Mouse (Mus musculus) gastrocnemius, postnatal 14 days (tissue): ENCODE results near the gene Col6a3. TPM values are rescaled to one million over a fixed set of nuclear protein-coding genes. Genes with fewer than 3 reads are reported as not detected.
A peak's percentile ranks its signal among the peaks of the same experiment; 100 is the strongest.

ENCODE experiments used
- DNase-seq: peaks from one replicate; pipeline ENCODE4 v3.0.0; 2021; ENCODE audit warnings: mixed read lengths
- intact Hi-C: fragments of 180-260 bp; cut with DNase I; formaldehyde crosslinking; loops from one replicate; pipeline ENCODE4 v1.15.1; 2025; ENCODE audit warnings: low total_unique reads
- total RNA-seq, 2 experiments: library from RNA; stranded (reverse); gene quantifications; 2 replicates each; pipeline ENCODE4 v1.2.3; 2021

Gene Col6a3
- total RNA-seq, 2 experiments from 2014 or later: 217 to 262 TPM

GRCm38 (mm10) chr1:90742641-90743040, 101.1 kb downstream of the Col6a3 start:
- intact Hi-C loops: no loop called here
- no peak for DNase-seq

- intact Hi-C loops: no loop called here
- no peak for DNase-seq
These were observed 103.3 kb downstream of the Col6a3 start for GRCm38 (mm10) chr1:90740216-90741170.

GRCm38 (mm10) chr1:90738913-90739312, 104.9 kb downstream of the Col6a3 start:
- intact Hi-C loops: no loop called here
- DNase-seq: no peak

GRCm38 (mm10) chr1:90729466-90729865, 114.3 kb downstream of the Col6a3 start:
- DNase-seq: no peak
- intact Hi-C loops: no loop called here

- intact Hi-C loops: no loop called here
- no peak for DNase-seq
These were observed 120.0 kb downstream of the Col6a3 start for GRCm38 (mm10) chr1:90723754-90724153.

GRCm38 (mm10) chr1:90723325-90723724, 120.4 kb downstream of the Col6a3 start:
- no peak for DNase-seq
- intact Hi-C loops: no loop called here

- DNase-seq: no peak
- intact Hi-C loops: no loop called here
These were observed 121.8 kb downstream of the Col6a3 start for GRCm38 (mm10) chr1:90722021-90722420.

- intact Hi-C loops: no loop called here
- peak; percentile 40 for DNase-seq
These were observed 123.0 kb downstream of the Col6a3 start for GRCm38 (mm10) chr1:90720610-90721241.

GRCm38 (mm10) chr1:90718826-90719550, 124.8 kb downstream of the Col6a3 start:
- intact Hi-C loops: no loop called here

GRCm38 (mm10) chr1:90716258-90716657, 127.5 kb downstream of the Col6a3 start:
- intact Hi-C loops: no loop called here
- no peak for DNase-seq

More at GRCm38 (mm10) chr1:90718826-90719550, 124.8 kb downstream of the Col6a3 start:
- DNase-seq: no peak

Other genes with a start within 250 kb of the Col6a3 start
- gene Cops8, start 241.0 kb downstream of the Col6a3 start, total RNA-seq: 10 to 100 TPM; 71.5 to 78.3 TPM
- under 1 TPM; 0.31 to 0.35 TPM for gene Mlph, start 71.1 kb upstream of the Col6a3 start, total RNA-seq
- not detected for gene Prlh, start 109.1 kb upstream of the Col6a3 start, total RNA-seq
- under 1 TPM in 1 of 2 experiments, not detected in 1; 0.31 TPM for gene Rab17, start 125.7 kb upstream of the Col6a3 start, total RNA-seq
- gene Lrrfip1, start 154.8 kb upstream of the Col6a3 start, total RNA-seq: 100 to 1,000 TPM; 202 to 236 TPM